Mouse (Mus musculus) adrenal gland, postnatal 14 days (tissue): ENCODE measurements around the gene Slco3a1. TPM values are rescaled to one million over a fixed set of nuclear protein-coding genes. Genes with fewer than 3 reads are reported as not detected.

Experiments used
- DNase-seq: peaks from one replicate; pipeline ENCODE4 v3.0.0; 2021; ENCODE audit warnings: mixed read lengths
- total RNA-seq: library from RNA; stranded (reverse); gene quantifications from 2 replicates; pipeline ENCODE4 v1.2.3, GENCODE M21; 2021

Slco3a1 gene
- total RNA-seq, 1 experiment from 2014 or later = 20.8 TPM

- no peak for DNase-seq
These were observed 68.5 kb downstream of the Slco3a1 start for GRCm38 (mm10) chr7:74486083-74486482.

GRCm38 (mm10) chr7:74485669-74486068, 68.9 kb downstream of the Slco3a1 start:
- DNase-seq = no peak

- no peak for DNase-seq
These were observed 70.6 kb downstream of the Slco3a1 start for GRCm38 (mm10) chr7:74484024-74484385.

GRCm38 (mm10) chr7:74483294-74484023, 71.1 kb downstream of the Slco3a1 start:
- no peak for DNase-seq

- no peak for DNase-seq
These were observed 82.8 kb downstream of the Slco3a1 start for GRCm38 (mm10) chr7:74471740-74472139.

- DNase-seq = no peak
These were observed 87.7 kb downstream of the Slco3a1 start for GRCm38 (mm10) chr7:74466886-74467285.

GRCm38 (mm10) chr7:74464638-74465037, 89.9 kb downstream of the Slco3a1 start:
- peak; percentile 24 for DNase-seq

- no peak for DNase-seq
These were observed 92.1 kb downstream of the Slco3a1 start for GRCm38 (mm10) chr7:74462451-74462850.

- no peak for DNase-seq
These were observed 92.8 kb downstream of the Slco3a1 start for GRCm38 (mm10) chr7:74461736-74462135.

- DNase-seq = no peak
These were observed 93.4 kb downstream of the Slco3a1 start for GRCm38 (mm10) chr7:74461146-74461545.

- DNase-seq = no peak
These were observed 94.8 kb downstream of the Slco3a1 start for GRCm38 (mm10) chr7:74459812-74460211.

- peak; percentile 11 for DNase-seq
These were observed 95.3 kb downstream of the Slco3a1 start for GRCm38 (mm10) chr7:74459277-74459676.

- peak; percentile 24 for DNase-seq
These were observed 95.9 kb downstream of the Slco3a1 start for GRCm38 (mm10) chr7:74458475-74459221.

- peak; percentile 62 for DNase-seq
These were observed 97.1 kb downstream of the Slco3a1 start for GRCm38 (mm10) chr7:74457347-74457975.

GRCm38 (mm10) chr7:74456781-74457180, 97.8 kb downstream of the Slco3a1 start:
- no peak for DNase-seq

- no peak for DNase-seq
These were observed 103.5 kb downstream of the Slco3a1 start for GRCm38 (mm10) chr7:74451047-74451446.

- no peak for DNase-seq
These were observed 104.8 kb downstream of the Slco3a1 start for GRCm38 (mm10) chr7:74449802-74450201.

- no peak for DNase-seq
These were observed 106.8 kb downstream of the Slco3a1 start for GRCm38 (mm10) chr7:74447781-74448180.

GRCm38 (mm10) chr7:74445148-74445547, 109.4 kb downstream of the Slco3a1 start:
- no peak for DNase-seq

- no peak for DNase-seq
These were observed 112.2 kb downstream of the Slco3a1 start for GRCm38 (mm10) chr7:74442380-74442779.

GRCm38 (mm10) chr7:74437534-74437933, 117.0 kb downstream of the Slco3a1 start:
- DNase-seq = no peak

- no peak for DNase-seq
These were observed 117.9 kb downstream of the Slco3a1 start for GRCm38 (mm10) chr7:74436642-74437041.

- DNase-seq = no peak
These were observed 121.6 kb downstream of the Slco3a1 start for GRCm38 (mm10) chr7:74432950-74433349.
